Mouse (Mus musculus) mouse embryonic stem cell (cell line): Measurements from ENCODE around the gene Atp8a1.

Experiments used
- in situ Hi-C, 2 experiments: fragments of 300-500 bp; cut with MboI; formaldehyde crosslinking; loops; 1 replicate in 1 of 2; 3 replicates in 1 of 2; pipeline ENCODE4 v1.14.3; 2019 to 2020; ENCODE audit warnings: low sequenced_read_pairs in 2 of 2, low pct_unique_long_range_greater_than_20kb in 1 of 2, mixed read lengths in 1 of 2; ENCODE audit not compliant: unreplicated experiment in 1 of 2

The Atp8a1 gene

DNA sequence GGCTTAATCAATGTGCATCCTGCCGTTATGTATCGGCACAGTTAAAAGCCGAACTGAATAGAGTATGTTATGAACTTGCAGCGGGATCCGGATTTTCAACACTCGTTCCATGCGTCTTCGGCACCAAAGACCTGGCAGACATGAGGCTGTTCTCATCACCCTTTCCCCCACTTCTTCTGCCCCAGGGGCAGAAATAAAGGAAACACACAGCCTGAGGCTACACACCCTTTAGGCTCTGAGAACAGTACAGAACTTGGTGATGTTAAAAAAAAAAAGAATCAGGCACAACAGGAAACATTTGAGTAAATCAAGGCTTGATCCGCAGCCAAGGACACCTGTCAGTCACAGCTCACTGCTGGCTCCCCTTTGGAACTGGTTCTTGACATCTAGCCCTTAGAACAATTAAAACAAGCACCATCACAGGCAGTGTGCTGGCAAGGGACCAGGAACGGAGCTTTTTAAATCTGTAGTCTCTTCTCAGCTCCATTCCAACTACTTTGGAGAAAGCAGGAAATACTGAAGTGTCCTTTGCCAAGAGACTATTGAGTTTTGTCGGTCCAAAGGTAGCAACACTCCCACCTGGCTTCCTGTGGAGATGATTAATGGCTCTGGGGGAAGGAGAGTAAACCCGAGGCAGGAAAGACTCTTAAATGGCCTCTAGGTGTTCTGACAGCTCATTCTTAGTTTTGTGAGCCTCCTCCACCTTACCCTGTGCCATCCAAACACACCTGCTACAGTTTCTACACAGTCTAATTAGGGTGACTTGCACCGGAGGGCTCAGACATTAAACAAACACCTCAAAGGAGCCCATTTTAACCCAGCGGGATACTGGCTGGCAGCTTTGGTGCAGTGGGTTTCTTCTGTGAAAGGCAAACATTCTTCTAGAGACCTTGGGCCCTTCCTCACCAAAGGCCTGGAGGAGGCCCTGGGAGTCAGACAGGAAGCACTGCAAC lies 50.0 kb downstream of the Atp8a1 start:
- in situ Hi-C loops = no loop called here

DNA sequence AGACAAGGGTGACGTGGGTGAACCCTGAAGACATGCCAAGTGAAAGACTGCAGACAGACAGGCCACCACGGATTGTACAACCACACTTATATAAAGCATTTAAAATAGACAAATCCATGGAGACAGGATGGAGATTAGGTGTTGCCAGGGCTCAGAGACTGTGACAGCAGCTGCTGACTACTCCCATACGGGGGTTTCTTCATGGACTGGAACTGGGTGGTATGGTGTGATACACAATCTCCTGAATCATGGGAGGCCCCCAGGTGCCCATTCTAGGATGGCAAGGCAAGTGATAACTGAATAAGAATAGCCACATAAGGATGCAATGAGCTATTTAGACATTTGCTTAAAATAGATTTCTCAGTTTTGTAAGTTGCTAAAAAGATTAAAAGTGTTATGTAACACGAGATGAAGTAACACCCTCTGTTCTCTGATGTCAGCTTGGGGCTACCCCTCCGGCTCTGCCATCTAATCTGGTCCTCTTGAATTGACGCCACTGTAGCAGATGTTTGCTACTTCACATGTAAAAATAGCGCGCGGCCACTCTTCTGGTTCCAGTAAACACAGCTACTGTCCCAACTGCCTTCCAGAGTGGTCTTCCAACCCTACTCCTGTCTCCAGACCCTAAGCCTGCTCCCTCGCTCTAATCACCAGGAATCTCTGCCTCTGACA lies 53.0 kb downstream of the Atp8a1 start:
- in situ Hi-C loops = no loop called here

DNA sequence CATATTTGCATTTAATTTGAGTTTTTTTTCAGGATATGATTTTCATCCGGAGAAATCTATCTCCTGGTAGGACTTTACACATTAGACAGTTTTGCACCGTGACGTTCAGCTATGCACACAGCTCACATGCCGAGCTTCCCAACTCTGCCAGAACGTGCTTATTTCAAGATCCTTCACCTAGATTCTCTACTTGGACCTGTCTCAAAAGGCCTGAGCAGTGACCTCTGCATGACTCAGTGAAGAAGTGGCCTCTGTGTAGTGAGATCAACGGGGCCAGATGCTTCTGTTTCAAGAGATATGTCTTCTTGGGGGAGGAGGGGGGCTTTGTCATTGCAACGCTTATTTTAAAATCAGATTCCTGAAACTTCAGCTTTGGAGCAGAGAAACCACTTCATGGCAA lies 64.5 kb downstream of the Atp8a1 start:
- in situ Hi-C loops = no loop called here

DNA sequence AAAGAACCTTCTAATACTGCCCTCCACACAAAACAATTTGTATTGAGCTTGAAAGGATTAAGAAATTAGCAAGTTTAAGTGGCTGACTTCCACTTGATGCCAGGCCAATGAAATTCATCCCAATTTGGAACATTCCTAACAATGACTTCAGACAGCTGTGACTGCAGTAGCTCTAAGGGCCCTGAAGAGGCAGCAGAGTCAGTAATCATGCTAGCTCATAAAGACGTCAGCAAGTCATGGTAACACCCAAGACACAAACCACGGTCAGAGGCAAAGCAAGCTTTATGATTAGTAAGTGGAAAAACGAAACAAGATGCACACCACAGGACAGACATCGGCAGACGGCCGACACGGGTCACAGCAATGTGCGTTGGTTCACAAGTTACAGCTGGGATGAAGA lies 69.2 kb downstream of the Atp8a1 start:
- in situ Hi-C loops = no loop called here

DNA sequence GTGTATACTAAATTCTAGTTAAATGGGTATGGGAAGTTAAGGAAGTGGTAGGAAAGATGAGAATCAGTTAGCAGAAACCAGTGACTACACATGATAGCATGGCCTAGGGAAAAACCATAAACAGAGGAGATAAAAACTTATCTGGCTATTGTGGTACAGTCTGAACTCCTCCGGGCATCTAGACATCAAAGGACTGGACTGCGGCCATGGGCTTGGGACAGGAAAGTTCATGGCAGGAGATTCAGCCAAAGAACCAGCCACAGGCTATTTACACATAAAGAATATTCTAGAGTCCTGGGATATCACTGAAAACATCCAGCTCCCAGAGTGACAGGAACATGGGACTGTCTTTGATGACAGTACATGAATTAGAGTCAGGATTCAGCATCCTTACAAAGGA lies 73.0 kb downstream of the Atp8a1 start:
- in situ Hi-C loops = loop anchor here in 1 of 2 experiments (25.0 kb wide), 1 partner anchor 238 kb away; no protein-coding TSS in a partner anchor

DNA sequence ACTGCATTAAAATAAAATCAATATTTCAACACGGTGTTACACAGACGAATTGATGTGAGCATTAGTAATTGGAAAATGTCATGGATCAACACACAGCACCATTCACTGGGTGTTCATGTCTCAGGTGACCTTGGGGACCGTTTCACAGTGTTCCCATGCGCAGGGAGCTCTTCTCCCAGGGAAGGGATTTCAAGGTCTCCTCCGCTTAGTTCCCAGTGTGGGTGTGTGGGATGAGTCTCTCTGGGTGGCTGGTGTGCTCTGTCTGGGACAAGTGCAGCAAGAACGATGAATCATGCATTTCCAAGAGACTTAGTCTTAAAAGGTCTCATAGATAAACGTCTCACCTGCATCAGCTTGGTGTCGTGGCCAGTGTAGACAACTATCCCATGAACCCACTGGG lies 78.5 kb downstream of the Atp8a1 start:
- in situ Hi-C loops = loop anchor here in 1 of 2 experiments (25.0 kb wide), 1 partner anchor 244 kb away; no protein-coding TSS in a partner anchor

DNA sequence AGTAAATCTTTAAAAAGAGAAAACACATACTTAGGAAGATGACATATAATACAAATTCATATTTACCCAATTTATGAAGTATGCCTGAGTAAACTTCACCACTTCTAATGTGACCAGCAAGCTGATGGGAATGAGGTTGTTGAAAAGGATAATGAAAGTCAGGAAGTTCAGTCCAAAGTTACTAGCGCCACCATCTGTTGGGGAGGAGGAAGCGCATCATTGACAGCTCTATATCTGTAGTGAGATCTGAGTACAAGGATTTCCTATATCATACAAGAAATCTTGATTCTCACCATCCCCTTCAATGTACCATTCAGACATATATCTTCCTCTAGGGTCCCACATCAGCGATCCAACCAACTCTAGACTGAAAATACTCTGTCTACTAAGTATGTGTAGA lies 82.4 kb downstream of the Atp8a1 start:
- in situ Hi-C loops = loop anchor here in 1 of 2 experiments (25.0 kb wide), 1 partner anchor 248 kb away; no protein-coding TSS in a partner anchor

DNA sequence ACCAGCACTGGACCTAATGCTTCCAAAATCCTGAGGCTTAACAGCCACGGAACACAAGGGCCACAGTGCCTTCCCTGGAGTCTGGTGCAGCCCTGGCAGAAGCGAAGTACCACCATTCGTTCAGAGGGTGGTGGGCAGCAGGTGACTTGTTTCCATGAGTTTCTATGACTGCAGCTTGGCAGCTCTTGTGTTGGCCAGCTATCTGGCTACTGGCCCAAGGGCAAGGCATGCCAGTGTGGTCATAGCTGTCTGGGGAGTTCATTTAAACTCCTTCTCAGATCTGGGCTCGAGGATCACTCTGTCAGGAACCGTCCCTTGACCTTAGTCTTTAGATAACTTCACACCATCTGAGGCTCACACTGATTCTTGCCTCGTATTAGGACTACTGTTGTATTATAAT lies 89.1 kb downstream of the Atp8a1 start:
- in situ Hi-C loops = loop anchor here in 1 of 2 experiments (25.0 kb wide), 1 partner anchor 254 kb away; no protein-coding TSS in a partner anchor

DNA sequence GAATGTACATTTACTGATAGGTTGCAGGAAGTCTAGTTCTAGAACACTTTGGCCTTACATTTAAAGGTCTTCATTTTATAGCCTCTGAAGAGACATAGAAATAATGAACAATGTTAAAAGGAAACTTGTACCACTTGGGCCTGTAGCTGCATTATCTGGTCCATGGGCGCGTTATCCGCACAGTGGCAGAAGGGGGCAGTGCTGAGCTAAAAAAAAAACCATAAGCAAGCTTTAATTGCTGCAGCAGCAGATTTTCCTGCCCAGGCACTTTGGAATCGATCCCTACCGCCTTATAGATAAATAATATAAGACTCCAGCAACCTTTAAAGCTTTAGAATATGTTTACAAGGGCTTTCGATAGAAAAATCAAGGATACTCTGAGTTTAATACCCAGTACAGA lies 91.1 kb downstream of the Atp8a1 start:
- in situ Hi-C loops = loop anchor here in 1 of 2 experiments (25.0 kb wide), 1 partner anchor 256 kb away; no protein-coding TSS in a partner anchor

DNA sequence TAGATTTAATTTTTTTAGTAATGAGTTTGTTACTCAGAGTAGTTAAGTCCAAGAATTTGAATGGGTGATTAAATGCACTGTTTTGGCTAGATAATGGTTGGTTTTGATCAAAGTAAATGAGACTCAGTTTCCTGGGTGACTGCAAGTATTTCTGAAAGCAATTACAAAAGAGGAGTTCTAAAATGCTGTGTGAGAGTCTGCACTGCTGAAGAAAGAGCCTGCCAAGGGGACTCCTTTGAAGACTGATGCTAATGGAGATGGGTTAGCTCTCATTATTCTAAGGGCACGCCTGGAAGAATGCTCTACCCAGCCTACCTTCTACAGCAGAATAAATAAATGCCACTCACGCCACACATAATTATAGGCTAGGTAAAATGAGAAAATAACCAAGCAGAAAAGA lies 94.2 kb downstream of the Atp8a1 start:
- in situ Hi-C loops = loop anchor here (5.0 to 25.0 kb wide), 2 partner anchors 259 kb away; no protein-coding TSS in a partner anchor

DNA sequence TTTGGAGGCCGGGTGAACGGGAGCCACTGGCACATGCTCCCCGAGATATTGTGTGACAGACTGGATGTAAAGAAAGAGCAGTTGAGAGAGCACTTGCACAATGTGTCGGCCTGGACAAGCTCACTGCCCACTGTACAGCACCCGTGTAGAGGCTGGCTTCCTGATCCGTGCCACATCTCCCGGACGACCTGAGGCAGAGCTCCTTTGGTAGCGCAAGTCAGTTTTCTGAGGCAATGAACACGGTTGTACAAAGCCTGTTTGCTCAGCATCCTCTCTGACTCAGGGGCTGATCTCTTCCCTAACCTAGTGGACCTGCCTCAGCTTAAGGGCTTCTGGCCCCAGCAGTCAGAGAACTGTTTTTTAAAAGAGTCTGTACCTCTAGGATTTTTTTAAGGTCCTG lies 94.6 kb downstream of the Atp8a1 start:
- in situ Hi-C loops = loop anchor here (5.0 to 25.0 kb wide), 2 partner anchors 260 kb away; no protein-coding TSS in a partner anchor

DNA sequence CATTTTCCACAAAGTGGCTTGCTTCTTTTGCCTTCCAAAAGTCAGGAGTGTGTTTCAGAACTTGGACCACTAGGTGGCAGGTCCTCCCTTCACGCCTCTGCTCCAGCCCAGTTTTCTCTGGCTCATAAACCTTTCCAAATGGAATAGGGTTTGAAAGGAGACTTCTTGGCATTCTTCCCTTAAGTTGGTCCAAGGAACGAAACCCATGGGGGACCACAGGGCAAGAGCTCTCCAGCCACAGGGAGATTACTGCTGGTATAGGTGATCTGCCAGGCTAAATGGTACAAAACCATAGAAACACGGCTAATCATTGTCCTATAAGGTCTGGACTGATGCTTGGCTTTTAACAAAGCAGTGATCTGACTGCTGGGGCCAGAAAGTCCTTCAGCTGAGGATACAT lies 95.2 kb downstream of the Atp8a1 start:
- in situ Hi-C loops = loop anchor here (5.0 to 25.0 kb wide), 2 partner anchors 260 kb away; no protein-coding TSS in a partner anchor

DNA sequence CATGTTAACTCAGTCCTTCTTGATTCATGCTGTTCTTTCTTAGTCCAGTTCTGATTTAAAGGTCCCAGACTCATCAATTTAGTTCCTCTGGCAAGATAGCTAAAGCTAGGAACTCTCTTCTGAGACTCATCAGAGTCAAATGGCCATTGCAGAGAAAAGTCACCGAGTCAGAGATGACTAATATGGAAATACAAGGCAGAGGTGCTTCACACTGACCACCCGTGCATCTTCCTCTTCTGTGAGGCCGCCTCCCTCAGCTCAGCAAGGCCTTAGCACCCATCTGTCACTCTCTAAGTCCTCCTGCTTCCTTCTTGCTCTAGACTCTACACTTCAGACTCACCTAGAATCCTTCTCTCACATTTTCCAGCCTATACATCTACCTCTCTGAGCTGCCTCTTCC lies 108.0 kb downstream of the Atp8a1 start:
- in situ Hi-C loops = no loop called here

DNA sequence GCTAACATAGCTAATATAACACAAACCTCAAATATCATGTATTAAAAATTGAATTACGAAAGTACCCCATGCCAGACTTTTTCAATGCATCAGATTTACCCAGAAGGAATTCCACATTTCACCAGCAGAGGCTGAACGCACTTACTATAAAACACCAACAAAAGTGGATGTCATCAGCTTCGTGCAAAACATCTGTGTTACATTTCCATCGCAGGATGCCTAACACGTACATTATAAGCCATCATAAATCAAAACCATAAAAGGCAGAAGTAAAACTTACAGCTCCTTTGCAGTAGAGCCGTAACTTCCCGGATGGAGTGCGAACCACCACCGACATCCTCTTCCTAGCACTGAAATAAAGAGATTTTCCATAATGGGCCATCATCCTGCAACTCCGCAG lies 109.1 kb downstream of the Atp8a1 start:
- in situ Hi-C loops = no loop called here

DNA sequence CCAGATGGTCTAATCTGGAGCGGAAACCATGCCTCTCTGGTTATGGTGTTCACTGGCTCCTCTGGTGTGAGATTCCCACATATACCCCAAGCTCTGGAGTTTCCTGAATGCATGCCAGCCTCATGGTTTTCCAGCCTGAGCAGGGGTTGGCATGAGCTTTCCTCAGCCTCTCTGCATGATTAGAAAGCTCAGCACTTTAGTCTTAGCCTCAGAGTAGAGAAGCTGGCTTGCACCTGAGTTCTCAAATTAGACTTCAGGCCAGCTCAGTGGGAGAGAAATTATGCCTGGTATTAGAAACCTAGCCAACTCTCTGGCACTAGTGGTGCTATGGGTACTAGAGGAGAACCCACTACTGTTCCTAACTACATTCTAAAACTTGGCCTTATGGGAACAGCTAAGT lies 111.5 kb downstream of the Atp8a1 start:
- in situ Hi-C loops = no loop called here

DNA sequence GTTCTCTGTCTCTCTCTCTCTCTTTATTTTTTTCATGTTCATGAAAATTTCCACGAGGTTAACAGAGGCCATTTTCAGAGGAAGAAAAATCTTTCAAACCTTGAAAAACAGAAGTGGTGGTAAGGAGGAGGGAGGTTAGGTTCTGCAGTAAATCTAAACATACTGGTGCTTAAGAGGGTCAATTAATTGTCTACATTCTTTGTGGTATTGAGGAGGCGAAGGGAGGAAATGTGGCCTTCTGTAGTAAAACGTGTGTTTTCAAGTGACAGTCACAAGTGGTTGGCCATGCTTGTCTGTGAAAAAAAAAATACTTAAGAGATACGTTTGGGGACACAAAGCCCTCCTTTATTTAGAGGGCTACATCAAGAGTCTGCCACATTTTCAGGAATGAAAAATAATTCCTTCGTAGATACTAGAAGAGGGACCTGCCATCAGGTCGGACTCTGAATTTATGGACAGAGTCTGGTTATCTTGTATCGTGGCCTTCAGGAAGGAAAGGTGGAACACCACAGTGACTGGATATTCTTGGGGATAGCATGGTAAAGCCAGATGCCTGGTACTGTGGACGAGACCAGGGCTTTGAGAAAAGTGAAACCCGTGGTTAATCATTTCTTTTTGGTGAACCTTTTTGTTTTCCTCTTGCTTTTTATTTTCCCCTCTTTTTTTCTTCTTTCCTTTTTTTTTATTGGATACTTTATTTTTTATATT lies 113.5 kb downstream of the Atp8a1 start:
- in situ Hi-C loops = no loop called here

DNA sequence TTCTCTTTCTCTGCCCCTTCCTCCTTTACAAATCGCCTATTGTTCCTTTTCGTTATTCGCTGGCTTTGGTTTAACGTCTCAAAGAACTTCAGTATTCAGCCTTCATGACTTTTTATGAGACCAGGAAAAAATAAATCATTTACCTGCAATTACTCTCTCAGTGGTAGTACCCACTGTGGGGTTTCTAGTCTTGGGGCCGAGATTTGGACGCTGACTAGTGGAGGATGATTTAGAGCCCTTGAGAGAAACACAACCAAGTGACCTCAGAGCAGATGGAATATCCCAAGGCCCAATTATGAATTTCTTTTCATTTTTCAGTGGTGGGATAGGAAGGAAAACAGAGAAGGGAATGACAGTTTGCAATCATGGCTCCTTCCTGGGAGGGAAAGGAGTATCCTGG lies 114.1 kb downstream of the Atp8a1 start:
- in situ Hi-C loops = no loop called here

DNA sequence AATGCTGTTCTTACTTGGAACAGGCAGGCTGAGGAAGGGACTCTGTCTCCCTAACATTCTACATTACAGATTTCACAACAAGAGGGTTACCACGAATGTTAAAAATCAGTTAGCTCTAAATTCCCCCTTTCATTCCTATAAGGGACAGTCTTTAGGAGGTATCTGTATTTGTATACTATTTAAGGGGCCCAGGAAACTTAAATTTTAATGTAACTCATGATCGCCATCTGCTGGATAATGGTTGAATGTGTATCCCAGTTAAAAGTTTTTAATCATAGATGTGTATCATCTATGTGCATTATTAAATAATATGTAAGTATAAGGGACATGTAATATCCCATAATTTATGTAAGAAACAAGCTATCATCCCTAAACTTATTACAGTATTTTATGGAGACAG lies 119.5 kb downstream of the Atp8a1 start:
- in situ Hi-C loops = loop anchor here (10.0 kb wide), 1 partner anchor 193 kb away; no protein-coding TSS in a partner anchor
